Mouse (Mus musculus) bone marrow, adult 2 months (tissue): ENCODE measurements around the gene Slc2a13. TPM values are rescaled to one million over a fixed set of nuclear protein-coding genes. Genes with fewer than 3 reads are reported as not detected.

Experiments used
- H3K27ac ChIP-seq: fragments of 200-500 bp; 2 replicates; pipeline ENCODE4 v1.5.1; 2012; ENCODE audit warnings: low read depth, mild to moderate bottlenecking, control low read depth, inconsistent platforms, low read length; ENCODE audit not compliant: control insufficient read depth, poor library complexity, insufficient read depth
- H3K4me1 ChIP-seq: fragments of 200-500 bp; 2 replicates; pipeline ENCODE4 v1.6.1; 2011; ENCODE audit warnings: low read length; ENCODE audit not compliant: control insufficient read depth, insufficient read depth
- H3K4me3 ChIP-seq: fragments of 200-500 bp; replicated peaks from 2 replicates; pipeline ENCODE3; 2011; ENCODE audit warnings: mild to moderate bottlenecking, low read depth, low read length, control low read depth; ENCODE audit not compliant: control insufficient read depth
- CTCF ChIP-seq: fragments of 200-500 bp; IDR thresholded peaks from 2 replicates; pipeline ENCODE4 v1.5.1; 2011; ENCODE audit warnings: low read length, control low read depth; ENCODE audit not compliant: control insufficient read depth, insufficient read depth
- POLR2A ChIP-seq: fragments of 200-500 bp; IDR thresholded peaks from 2 replicates; pipeline ENCODE4 v1.6.1; 2011; ENCODE audit warnings: low read depth, mild to moderate bottlenecking, control low read depth, low read length, borderline replicate concordance; ENCODE audit not compliant: control insufficient read depth
- WGBS: fragments of 180-500 bp; shearing (Covaris S2); methylation state at CpG from one replicate; pipeline ENCODE4 v1.1.7; 2018; 5-methylcytosine and 5-hydroxymethylcytosine counted together
- polyA plus RNA-seq: library from polyadenylated mRNA; stranded (reverse); fragments of >200 nt; gene quantifications from 2 replicates; pipeline ENCODE4 v1.2.4, GENCODE M21; 2011; ENCODE audit warnings: low replicate concordance; ENCODE audit not compliant: missing spikeins, insufficient read depth, insufficient read length

Slc2a13 gene
- polyA plus RNA-seq, 1 experiment, result not detected

DNA sequence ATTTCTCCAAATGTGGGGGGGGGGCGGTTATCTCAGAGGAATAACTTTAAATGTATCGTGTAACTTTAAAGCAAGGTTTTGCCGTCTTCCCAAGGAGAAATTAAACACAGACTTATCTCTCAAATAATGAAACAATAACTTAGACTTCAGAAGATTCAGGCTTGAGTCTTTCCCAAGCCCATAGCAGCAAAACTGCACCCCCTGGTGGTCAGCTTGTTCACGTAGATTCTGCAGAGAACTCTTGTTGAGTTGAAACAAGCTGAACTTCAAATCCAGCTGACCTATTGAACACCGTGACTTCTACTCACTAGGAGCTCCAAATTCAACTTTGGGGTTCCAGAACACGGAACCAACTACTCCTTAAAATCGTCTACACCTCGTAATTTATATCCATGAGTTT lies 1.4 kb upstream of the Slc2a13 start:
- Histone ChIP-seq H3K27ac (no peak overlapping the region), H3K4me1 (no peaks in the 10 kb centered on the region), H3K4me3 (no peak overlapping the region)
- TF ChIP-seq CTCF (peak; percentile 42), POLR2A (no peak)
- WGBS, result 20% methylated on average over 8 of the region's 8 CpGs

DNA sequence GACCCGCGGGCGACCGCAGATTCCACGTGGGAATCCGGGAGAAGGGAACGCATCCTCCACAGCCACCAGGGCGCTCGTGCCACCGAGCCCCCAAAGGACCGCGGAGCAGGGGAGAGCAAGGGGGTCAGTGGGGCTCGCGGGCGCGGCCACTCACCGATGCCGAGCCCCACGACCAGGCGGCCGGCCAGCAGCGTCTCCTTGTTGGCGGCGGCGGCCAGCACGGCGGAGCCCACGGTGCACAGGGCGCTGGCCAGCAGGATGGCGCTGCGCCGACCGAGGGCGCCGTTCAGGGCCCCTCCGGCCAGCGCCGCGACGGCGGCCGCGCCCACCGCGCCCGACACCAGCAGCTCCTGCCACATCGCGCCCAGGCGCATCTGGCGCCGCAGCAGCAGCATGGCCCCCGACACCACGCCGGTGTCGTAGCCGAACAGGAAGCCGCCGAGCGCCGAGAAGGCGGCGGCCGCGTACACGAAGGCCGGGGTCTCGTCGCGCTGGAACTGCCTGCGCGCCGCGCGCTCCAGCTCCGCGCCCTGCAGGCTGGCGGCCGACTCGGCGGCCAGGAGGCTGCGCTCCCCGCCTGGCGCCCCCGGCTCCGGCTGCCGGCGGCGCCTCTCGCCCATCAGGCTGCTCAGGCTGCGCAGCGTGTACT lies 516 bp downstream of the Slc2a13 start:
- Histone ChIP-seq H3K27ac (peak overlapping the region; percentile 33; the same call in 1 of the 2 replicates), H3K4me1 (no peaks in the 10 kb centered on the region), H3K4me3 (peak overlapping the region; percentile 27)
- WGBS, result 2% methylated on average over 70 of the region's 91 CpGs
- TF ChIP-seq POLR2A (no peak), CTCF (no peak)

DNA sequence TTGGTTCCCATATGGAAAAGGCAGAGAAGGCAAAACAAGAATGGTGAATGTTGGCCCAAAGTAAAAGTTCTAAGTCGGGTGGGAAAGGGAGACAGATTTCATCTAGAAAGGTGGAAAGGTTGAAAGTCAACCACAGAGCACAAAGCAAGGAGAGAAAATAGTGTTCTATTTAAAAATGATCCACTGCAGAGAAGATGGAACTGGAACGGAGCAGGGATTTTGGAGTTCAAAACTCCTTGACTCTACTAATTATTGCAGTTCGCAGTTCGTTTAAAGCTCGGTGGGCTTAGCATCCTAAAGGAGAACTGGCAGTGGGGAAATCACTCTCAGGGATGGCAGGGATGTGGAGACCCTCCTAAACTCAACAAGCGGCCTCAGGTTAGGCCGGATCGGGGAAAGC lies 1.1 kb downstream of the Slc2a13 start:
- TF ChIP-seq POLR2A (no peak), CTCF (no peak)
- no peak overlapping the region for H3K4me3 ChIP-seq
- H3K4me1 ChIP-seq, result no peaks in the 10 kb centered on the region
- H3K27ac ChIP-seq, result no peak overlapping the region
- 16% methylated on average over 8 of the region's 8 CpGs for WGBS

DNA sequence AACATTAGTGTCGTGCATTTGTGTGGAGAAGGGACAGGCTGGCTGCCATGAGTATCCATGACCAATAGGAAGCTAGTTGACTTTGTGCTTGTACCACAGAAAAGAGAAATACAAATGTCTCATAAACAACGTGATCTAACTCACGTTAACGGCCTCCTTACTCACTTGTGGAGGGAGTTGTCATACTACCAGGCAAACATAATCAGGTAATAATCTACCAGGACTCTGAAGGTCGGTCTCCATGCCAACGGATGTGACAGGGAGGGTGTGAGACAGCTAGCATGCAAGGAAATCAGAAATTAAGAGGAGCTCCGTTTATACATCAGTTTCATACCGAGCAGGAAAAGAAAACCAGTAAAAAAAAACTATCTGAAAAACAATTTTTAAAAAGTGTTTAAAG lies 6.3 kb downstream of the Slc2a13 start:
- Histone ChIP-seq H3K27ac (no peak overlapping the region), H3K4me1 (no peaks in the 10 kb centered on the region), H3K4me3 (no peak overlapping the region)
- WGBS, result 76% methylated on average over 8 of the region's 8 CpGs
- TF ChIP-seq POLR2A (no peak), CTCF (no peak)

DNA sequence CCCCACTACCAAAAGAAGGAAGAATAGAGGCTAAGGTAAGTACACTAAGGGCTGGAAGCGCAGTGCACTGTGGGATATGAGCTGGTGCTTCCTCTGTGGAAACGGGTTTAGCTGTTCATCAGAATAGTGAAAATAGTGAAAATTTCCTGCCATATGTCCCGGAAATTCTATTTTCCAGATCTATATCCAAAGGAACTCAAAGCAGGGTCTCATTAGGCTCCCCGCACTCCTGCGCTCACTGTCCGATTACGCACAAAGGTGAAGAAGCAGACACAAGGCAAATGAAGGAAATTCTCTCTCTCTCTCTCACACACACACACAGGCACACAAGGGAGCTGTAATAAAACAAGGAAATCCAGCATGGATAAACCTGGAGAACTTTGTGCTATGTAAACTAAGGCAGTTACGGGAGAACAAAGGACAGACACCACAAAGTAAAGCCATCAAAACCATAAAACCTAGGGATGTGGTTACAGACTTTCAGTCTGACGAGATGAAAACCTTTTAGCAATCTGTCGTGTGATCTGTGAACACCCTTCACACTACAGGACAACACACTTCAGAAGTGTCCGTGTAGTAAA lies 7.9 kb downstream of the Slc2a13 start:
- no peak for TF ChIP-seq POLR2A
- TF ChIP-seq CTCF, result no peak
- Histone ChIP-seq H3K4me1 (no peaks in the 10 kb centered on the region), H3K4me3 (no peak overlapping the region), H3K27ac (no peak overlapping the region)
- 84% methylated on average over 11 of the region's 11 CpGs for WGBS

DNA sequence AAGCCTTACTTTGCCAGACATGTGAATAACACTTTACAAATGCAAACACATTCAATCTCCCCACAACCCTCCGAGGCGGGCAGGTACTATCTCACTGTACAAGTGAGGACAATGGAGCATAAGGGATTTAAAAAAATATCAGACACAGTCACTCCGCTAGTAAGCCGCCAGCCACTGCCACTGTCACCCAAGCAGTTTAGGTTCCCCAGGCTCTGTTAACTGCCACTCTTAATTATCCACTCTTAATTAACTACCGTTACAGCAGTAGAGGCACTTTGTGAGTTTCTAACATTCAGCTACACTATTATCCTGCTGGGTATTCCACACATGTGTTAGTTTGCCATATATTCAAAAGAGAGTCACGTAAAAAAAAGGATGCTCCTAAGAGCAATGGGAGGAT lies 11.3 kb downstream of the Slc2a13 start:
- Histone ChIP-seq H3K27ac (no peak overlapping the region), H3K4me1 (no peaks in the 10 kb centered on the region), H3K4me3 (no peak overlapping the region)
- TF ChIP-seq POLR2A (no peak), CTCF (no peak)
- WGBS, result 87% methylated on average over 6 of the region's 6 CpGs

DNA sequence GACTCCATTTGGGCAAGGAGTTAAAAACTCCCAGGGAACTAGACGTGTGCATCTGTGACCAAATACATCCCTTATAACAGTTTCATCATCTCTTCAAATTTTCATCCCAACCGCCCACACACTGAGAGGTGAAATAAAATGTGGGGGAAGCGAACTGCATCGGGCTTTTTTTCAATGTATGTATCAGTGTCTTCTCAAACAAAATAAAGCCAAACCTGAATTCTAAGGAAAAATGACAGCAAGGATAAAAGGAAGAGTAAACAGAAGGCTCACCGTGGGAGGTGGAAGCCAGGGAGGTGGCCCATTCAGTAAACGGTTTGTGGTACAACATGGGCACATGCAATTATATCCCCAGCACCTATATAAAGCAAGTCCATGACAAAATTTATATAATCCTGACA lies 17.7 kb downstream of the Slc2a13 start:
- 83% methylated on average over 6 of the region's 6 CpGs for WGBS
- TF ChIP-seq POLR2A (no peak), CTCF (no peak)
- H3K4me1 ChIP-seq, result no peaks in the 10 kb centered on the region
- no peak overlapping the region for H3K27ac ChIP-seq
- no peak overlapping the region for H3K4me3 ChIP-seq

DNA sequence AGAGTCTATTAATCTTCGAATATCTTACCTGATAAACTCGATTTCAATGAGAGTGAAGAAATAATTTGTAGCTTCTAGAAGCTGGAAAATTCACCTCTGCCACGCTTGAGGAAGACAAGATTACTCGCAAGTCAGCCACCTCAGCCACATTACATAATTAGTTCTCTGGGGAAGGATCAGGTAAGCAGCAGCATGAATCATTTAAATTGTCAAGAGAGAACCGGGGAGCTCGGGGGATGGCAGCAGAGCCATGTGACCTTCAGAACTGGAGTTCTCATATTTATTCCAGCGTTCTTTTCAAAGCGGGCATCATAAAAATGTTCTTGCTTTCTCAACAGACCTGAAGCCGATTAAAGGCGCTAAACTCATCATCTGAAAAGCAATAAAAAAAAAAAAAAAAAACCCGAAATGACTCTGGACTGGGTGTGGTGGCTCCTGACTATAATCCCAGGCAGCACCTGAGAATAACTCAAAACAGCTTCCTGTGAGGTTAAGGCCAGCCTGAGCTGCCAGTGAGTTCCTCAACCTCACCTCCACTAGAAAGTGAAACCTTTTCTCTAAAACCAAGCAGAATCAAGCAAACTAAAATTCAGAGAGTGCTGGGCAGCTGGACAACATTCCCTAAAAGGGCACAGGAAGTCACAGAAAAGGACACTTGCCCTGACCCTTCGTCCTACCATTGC lies 24.3 kb downstream of the Slc2a13 start:
- no peak for TF ChIP-seq CTCF
- TF ChIP-seq POLR2A, result no peak
- Histone ChIP-seq H3K4me1 (no peaks in the 10 kb centered on the region), H3K27ac (no peak overlapping the region), H3K4me3 (no peak overlapping the region)
- WGBS, result 47% methylated on average over 12 of the region's 12 CpGs

DNA sequence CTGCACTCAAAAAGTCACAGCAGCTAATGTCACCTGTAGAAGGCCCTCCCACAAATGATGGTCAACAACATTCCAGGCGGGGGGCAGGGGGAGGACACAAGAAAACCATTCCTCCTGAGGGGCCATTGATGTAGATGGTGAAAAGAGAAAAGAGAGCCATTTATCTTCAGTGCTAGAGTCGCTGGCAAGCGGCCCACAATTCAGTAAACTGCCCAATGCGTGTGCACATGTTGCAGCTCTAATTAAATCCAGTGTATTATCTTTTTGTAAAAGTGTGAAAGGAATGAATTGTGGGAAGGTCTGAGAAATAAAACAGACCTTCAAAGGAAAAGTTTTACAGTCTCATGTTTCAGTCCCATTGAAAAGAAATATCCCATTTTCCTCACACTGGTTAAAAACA lies 28.5 kb downstream of the Slc2a13 start:
- WGBS, result 77% methylated on average over 4 of the region's 4 CpGs

More for the DNA sequence above, 28.5 kb downstream of the Slc2a13 start:
- no peak overlapping the region for H3K27ac ChIP-seq
- TF ChIP-seq POLR2A, result no peak
- TF ChIP-seq CTCF, result no peak
- no peak overlapping the region for H3K4me3 ChIP-seq
- H3K4me1 ChIP-seq, result no peaks in the 10 kb centered on the region
